Mouse (Mus musculus): Measurements from ENCODE around the gene Nuak2. TPM values are rescaled to one million over a fixed set of nuclear protein-coding genes. Genes with fewer than 3 reads are reported as not detected.

Gene Nuak2
- total RNA-seq, 2 experiments from 2014 or later: 0.79 to 1.3 TPM

- DNase-seq: no peak
Observed at GRCm38 (mm10) chr1:132377811-132378210, 61.9 kb downstream of the Nuak2 start.

- peak; percentile 15 for DNase-seq
Observed at GRCm38 (mm10) chr1:132380550-132381100, 64.7 kb downstream of the Nuak2 start.

GRCm38 (mm10) chr1:132381929-132382328 lies 66.0 kb downstream of the Nuak2 start:
- DNase-seq: no peak

Other genes with a start within 250 kb of the Nuak2 start
- gene Mfsd4a, start 248.1 kb upstream of the Nuak2 start, total RNA-seq (2021): 1 to 10 TPM; 2.4 to 3.9 TPM
- gene Cdk18, start 176.4 kb upstream of the Nuak2 start, total RNA-seq (2021): 1 to 10 TPM; 1.4 to 3.2 TPM
- gene Lemd1, start 124.7 kb upstream of the Nuak2 start, total RNA-seq (2021): not detected
- not detected for gene AC124108.1, start 124.7 kb upstream of the Nuak2 start, total RNA-seq (2021)
- not detected for gene Gm10188, start 86.4 kb upstream of the Nuak2 start, total RNA-seq (2021)
- under 1 TPM; 0.16 to 0.26 TPM for gene Klhdc8a, start 17.5 kb upstream of the Nuak2 start, total RNA-seq (2021)
- 10 to 100 TPM; 23.3 to 25.1 TPM for gene Tmcc2, start 75.2 kb downstream of the Nuak2 start, total RNA-seq (2021)
- gene Dstyk, start 101.4 kb downstream of the Nuak2 start, total RNA-seq (2021): 1 to 10 TPM; 9.2 to 10.0 TPM
- gene Rbbp5, start 161.2 kb downstream of the Nuak2 start, total RNA-seq (2021): 10 to 100 TPM; 17.6 to 21.4 TPM
- 1 to 10 TPM in 1 of 2 experiments, under 1 TPM in 1; 0.94 to 1.2 TPM for gene Tmem81, start 190.1 kb downstream of the Nuak2 start, total RNA-seq (2021)
- gene Cntn2, start 227.1 kb downstream of the Nuak2 start, total RNA-seq (2021): under 1 TPM; 0.05 to 0.35 TPM

Data from gastrocnemius, postnatal 25 days (tissue).